Mouse (Mus musculus): ENCODE data around the gene Mpst.

- no peak for TF ChIP-seq CTCF (IDR thresholded peaks at IDR 0.05; ENCODE audit: borderline replicate concordance, insufficient read depth, low read depth, low read length)
- no peak for TF ChIP-seq POLR2A (IDR thresholded peaks at IDR 0.05; ENCODE audit: borderline replicate concordance, insufficient read depth, low read length)
These were observed 29.5 kb downstream of the Mpst start for GRCm38 (mm10) chr15:78435681-78436080.

Measured in cerebellum, adult 2 months (tissue).